Mouse (Mus musculus) heart, embryonic 12.5 days (tissue): ENCODE results near the gene Dnajc19. TPM values are rescaled to one million over a fixed set of nuclear protein-coding genes. Genes with fewer than 3 reads are reported as not detected.
"Not testable (repeated sequence)": the region's sequence is repeated elsewhere in the genome, so short reads cannot be mapped to it uniquely, and the experiment has no call there.

ENCODE experiments used
- ATAC-seq: fragments of 200-750 bp; cut with Nextera tagmentation; 2 replicates; pipeline ENCODE4 v1.8.0; 2017; ENCODE audit warnings: moderate TSS enrichment, moderate library complexity; ENCODE audit not compliant: insufficient number of reproducible peaks, low FRiP score
- H3K27ac ChIP-seq: fragments of 300-500 bp; sonication (generic); 2 replicates; pipeline ENCODE4 v1.5.1; 2016; ENCODE audit warnings: mild to moderate bottlenecking, moderate library complexity; ENCODE audit not compliant: poor library complexity, severe bottlenecking
- H3K27me3 ChIP-seq: fragments of 300-500 bp; sonication (generic); replicated peaks from 2 replicates; pipeline ENCODE4 v1.6.1; 2016; ENCODE audit warnings: mild to moderate bottlenecking, moderate library complexity
- H3K36me3 ChIP-seq: fragments of 300-500 bp; sonication (generic); 2 replicates; pipeline ENCODE4 v1.6.1; 2016; ENCODE audit warnings: mild to moderate bottlenecking, moderate library complexity
- H3K4me1 ChIP-seq: fragments of 300-500 bp; sonication (generic); replicated peaks from 2 replicates; pipeline ENCODE4 v1.6.1; 2016; ENCODE audit warnings: mild to moderate bottlenecking
- H3K4me2 ChIP-seq: fragments of 300-500 bp; sonication (generic); 2 replicates; pipeline ENCODE4 v1.6.1; 2016; ENCODE audit warnings: mild to moderate bottlenecking, moderate library complexity
- H3K4me3 ChIP-seq: fragments of 300-500 bp; sonication (generic); 2 replicates; pipeline ENCODE4 v1.5.1; 2016; ENCODE audit warnings: mild to moderate bottlenecking
- H3K9ac ChIP-seq: fragments of 300-500 bp; sonication (generic); 2 replicates; pipeline ENCODE4 v1.6.1; 2016; ENCODE audit warnings: mild to moderate bottlenecking, moderate library complexity
- H3K9me3 ChIP-seq: fragments of 300-500 bp; sonication (generic); replicated peaks from 2 replicates; pipeline ENCODE4 v1.6.1; 2016; ENCODE audit warnings: mild to moderate bottlenecking, moderate library complexity
- WGBS: fragments of 180-500 bp; shearing (Covaris S2); methylation state at CpG from one replicate; pipeline ENCODE4 v1.1.7; 2016; 5-methylcytosine and 5-hydroxymethylcytosine counted together
- polyA plus RNA-seq: library from polyadenylated mRNA; unstranded; fragments of >200 nt; fragmentation: Nextera tagmentation; extraction: Ambion mirVana; gene quantifications from 2 replicates; pipeline ENCODE4 v1.2.1, GENCODE M21; 2016

Gene Dnajc19
- polyA plus RNA-seq, 1 experiment from 2014 or later, result 128 TPM

GRCm38 (mm10) chr3:34083655-34084054 lies 2.5 kb upstream of the Dnajc19 start:
- Histone ChIP-seq H3K36me3 (peaks cover 5% of the 10 kb centered on the region), H3K4me3 (no peak overlapping the region), H3K27ac (no peak overlapping the region), H3K9ac (no peak overlapping the region), H3K4me1 (peaks cover 15% of the 10 kb centered on the region), H3K9me3 (no peaks in the 10 kb centered on the region), H3K4me2 (no peak overlapping the region), H3K27me3 (no peaks in the 10 kb centered on the region)
- no peak for ATAC-seq
- 67% methylated on average over 5 of the region's 5 CpGs for WGBS

GRCm38 (mm10) chr3:34081929-34082328 lies 808 bp upstream of the Dnajc19 start:
- Histone ChIP-seq H3K9me3 (no peaks in the 10 kb centered on the region), H3K9ac (no peak overlapping the region), H3K27ac (no peak overlapping the region), H3K4me2 (peak overlapping the region; percentile 71), H3K4me1 (peaks cover 15% of the 10 kb centered on the region), H3K4me3 (no peak overlapping the region), H3K36me3 (peaks cover 12% of the 10 kb centered on the region), H3K27me3 (no peaks in the 10 kb centered on the region)
- 81% methylated on average over 3 of the region's 3 CpGs for WGBS
- ATAC-seq, result no peak

- no peak for ATAC-seq
Observed at GRCm38 (mm10) chr3:34076058-34076759, 4.9 kb downstream of the Dnajc19 start.

GRCm38 (mm10) chr3:34072726-34073125 lies 8.4 kb downstream of the Dnajc19 start:
- H3K27ac ChIP-seq, result no peak overlapping the region
- H3K4me1 ChIP-seq, result peaks cover 4% of the 10 kb centered on the region; the same call in 1 of the 2 replicates
- peaks cover 27% of the 10 kb centered on the region for H3K36me3 ChIP-seq
- H3K9ac ChIP-seq, result no peak overlapping the region
- H3K27me3 ChIP-seq, result no peaks in the 10 kb centered on the region
- no peaks in the 10 kb centered on the region for H3K9me3 ChIP-seq
- ATAC-seq, result no peak
- H3K4me3 ChIP-seq, result no peak overlapping the region
- WGBS, result 92% methylated on average over 6 of the region's 6 CpGs
- no peak overlapping the region for H3K4me2 ChIP-seq

More at GRCm38 (mm10) chr3:34076058-34076759, 4.9 kb downstream of the Dnajc19 start:
- WGBS, result 48% methylated on average over 6 of the region's 6 CpGs
- H3K4me2 ChIP-seq, result no peak overlapping the region
- H3K27me3 ChIP-seq, result no peaks in the 10 kb centered on the region
- peaks cover 16% of the 10 kb centered on the region for H3K4me1 ChIP-seq
- no peak overlapping the region for H3K9ac ChIP-seq
- H3K36me3 ChIP-seq, result peaks cover 33% of the 10 kb centered on the region
- no peaks in the 10 kb centered on the region for H3K9me3 ChIP-seq
- no peak overlapping the region for H3K27ac ChIP-seq
- no peak overlapping the region for H3K4me3 ChIP-seq

GRCm38 (mm10) chr3:34068943-34069342 lies 12.2 kb downstream of the Dnajc19 start:
- not testable (repeated sequence) for H3K27me3 ChIP-seq, H3K9me3 ChIP-seq, H3K9ac ChIP-seq, ATAC-seq, H3K27ac ChIP-seq, H3K4me3 ChIP-seq, H3K4me2 ChIP-seq, H3K4me1 ChIP-seq
- WGBS, result 95% methylated on average over 7 of the region's 7 CpGs
- peaks cover 22% of the 10 kb centered on the region for H3K36me3 ChIP-seq

- H3K4me2 ChIP-seq, result no peak overlapping the region
- ATAC-seq, result no peak
- 85% methylated on average over 2 of the region's 2 CpGs for WGBS
- peaks cover 29% of the 10 kb centered on the region for H3K36me3 ChIP-seq
- H3K9me3 ChIP-seq, result no peaks in the 10 kb centered on the region
- no peak overlapping the region for H3K4me3 ChIP-seq
- H3K4me1 ChIP-seq, result no peaks in the 10 kb centered on the region
- H3K27me3 ChIP-seq, result no peaks in the 10 kb centered on the region
- no peak overlapping the region for H3K9ac ChIP-seq
- H3K27ac ChIP-seq, result no peak overlapping the region
Observed at GRCm38 (mm10) chr3:34062352-34062751, 18.8 kb downstream of the Dnajc19 start.

- 91% methylated on average over 4 of the region's 4 CpGs for WGBS
- Histone ChIP-seq H3K4me2 (no peak overlapping the region), H3K9me3 (no peaks in the 10 kb centered on the region), H3K4me1 (peaks cover 12% of the 10 kb centered on the region), H3K4me3 (no peak overlapping the region), H3K27ac (no peak overlapping the region), H3K27me3 (no peaks in the 10 kb centered on the region), H3K36me3 (peaks cover 25% of the 10 kb centered on the region), H3K9ac (no peak overlapping the region)
- no peak for ATAC-seq
Observed at GRCm38 (mm10) chr3:34041990-34042389, 39.1 kb downstream of the Dnajc19 start.

- H3K9ac ChIP-seq, result no peak overlapping the region
- 84% methylated on average over 3 of the region's 3 CpGs for WGBS
- peaks cover 28% of the 10 kb centered on the region for H3K4me1 ChIP-seq
- no peak overlapping the region for H3K27ac ChIP-seq
- peaks cover 3% of the 10 kb centered on the region; the same call in 1 of the 2 replicates for H3K36me3 ChIP-seq
- H3K4me2 ChIP-seq, result no peak overlapping the region
- no peaks in the 10 kb centered on the region for H3K27me3 ChIP-seq
- H3K9me3 ChIP-seq, result no peaks in the 10 kb centered on the region
- no peak for ATAC-seq
- no peak overlapping the region for H3K4me3 ChIP-seq
Observed at GRCm38 (mm10) chr3:34035706-34036105, 45.4 kb downstream of the Dnajc19 start.

GRCm38 (mm10) chr3:34034803-34035202 lies 46.3 kb downstream of the Dnajc19 start:
- H3K9me3 ChIP-seq, result no peaks in the 10 kb centered on the region
- peaks cover 30% of the 10 kb centered on the region for H3K4me1 ChIP-seq
- no peak overlapping the region for H3K4me3 ChIP-seq
- H3K4me2 ChIP-seq, result no peak overlapping the region
- no peak overlapping the region for H3K27ac ChIP-seq
- no peak for ATAC-seq
- H3K27me3 ChIP-seq, result no peaks in the 10 kb centered on the region
- no peak overlapping the region for H3K9ac ChIP-seq
- WGBS, result 55% methylated on average over 1 of the region's 1 CpGs
- no peaks in the 10 kb centered on the region for H3K36me3 ChIP-seq

GRCm38 (mm10) chr3:34033720-34034364 lies 47.3 kb downstream of the Dnajc19 start:
- H3K27ac ChIP-seq, result no peak overlapping the region
- H3K36me3 ChIP-seq, result no peaks in the 10 kb centered on the region

GRCm38 (mm10) chr3:34030601-34031000 lies 50.5 kb downstream of the Dnajc19 start:
- Histone ChIP-seq H3K36me3 (no peaks in the 10 kb centered on the region), H3K27ac (no peak overlapping the region), H3K27me3 (no peaks in the 10 kb centered on the region), H3K4me3 (no peak overlapping the region), H3K9ac (no peak overlapping the region), H3K9me3 (no peaks in the 10 kb centered on the region), H3K4me1 (peaks cover 20% of the 10 kb centered on the region; the same call in 1 of the 2 replicates), H3K4me2 (no peak overlapping the region)
- ATAC-seq, result no peak
- 51% methylated on average over 3 of the region's 3 CpGs for WGBS

More at GRCm38 (mm10) chr3:34033720-34034364, 47.3 kb downstream of the Dnajc19 start:
- no peak for ATAC-seq
- WGBS, result 74% methylated on average over 3 of the region's 3 CpGs
- Histone ChIP-seq H3K4me1 (peaks cover 26% of the 10 kb centered on the region), H3K4me3 (no peak overlapping the region), H3K27me3 (no peaks in the 10 kb centered on the region), H3K9ac (no peak overlapping the region), H3K9me3 (no peaks in the 10 kb centered on the region), H3K4me2 (no peak overlapping the region)
